Mouse (Mus musculus): Measurements from ENCODE around the gene Atf7ip. TPM values are rescaled to one million over a fixed set of nuclear protein-coding genes. Genes with fewer than 3 reads are reported as not detected.
A peak's percentile ranks its signal among the peaks of the same experiment; 100 is the strongest.

Atf7ip gene
- polyA plus RNA-seq, 1 experiment, result 67.9 TPM

DNA sequence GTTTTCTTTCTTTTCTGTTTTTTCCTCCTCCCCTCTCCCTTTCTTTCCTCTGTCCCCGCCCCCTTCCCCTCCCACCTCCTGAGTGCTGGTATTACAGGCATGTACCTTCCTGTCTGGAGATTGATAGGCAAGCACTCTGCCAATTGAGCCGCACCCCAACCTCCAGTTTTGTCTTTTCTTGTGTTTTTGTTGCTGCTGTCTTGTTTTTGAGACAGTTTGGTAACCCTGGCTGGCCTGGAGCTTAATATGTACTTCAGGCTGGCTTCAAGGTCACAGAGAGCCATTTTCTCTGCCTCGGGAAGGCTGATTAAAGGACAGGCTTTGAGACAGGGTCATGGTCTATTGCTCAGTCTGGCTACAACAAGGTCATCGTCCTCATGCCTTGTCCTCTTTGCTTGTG, 18.8 kb downstream of the Atf7ip start:
- no peak for TF ChIP-seq POLR2A (IDR thresholded peaks at IDR 0.05; ENCODE audit: borderline replicate concordance, extremely low read depth, insufficient read depth, insufficient read length, poor library complexity, severe bottlenecking)
- no peak for TF ChIP-seq CTCF (IDR thresholded peaks at IDR 0.05; ENCODE audit: borderline replicate concordance, extremely low read depth, insufficient read depth, insufficient read length)
- no peak for DNase-seq (ENCODE audit: low read depth)

DNA sequence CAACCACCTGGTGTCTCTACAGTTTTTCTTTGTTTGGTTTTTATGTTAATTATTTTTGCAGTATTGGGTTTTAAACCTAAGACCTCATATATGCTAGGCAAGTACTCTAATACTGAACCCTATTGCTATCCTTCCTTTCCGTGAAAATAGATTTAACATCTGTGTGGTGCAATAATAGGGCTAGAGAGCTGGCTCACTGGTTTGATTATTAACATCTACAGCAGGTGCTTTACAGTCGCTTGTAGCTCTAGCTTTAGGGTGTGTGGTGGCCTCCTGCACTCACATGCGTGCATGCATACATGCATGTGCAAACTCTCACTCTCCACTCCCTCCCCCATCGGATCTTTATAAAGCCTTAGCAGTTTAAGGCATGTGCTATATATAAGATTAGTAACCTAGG, 19.6 kb downstream of the Atf7ip start:
- DNase-seq (ENCODE audit: low read depth), result no peak
- TF ChIP-seq CTCF (IDR thresholded peaks at IDR 0.05; ENCODE audit: borderline replicate concordance, extremely low read depth, insufficient read depth, insufficient read length) (no peak), POLR2A (IDR thresholded peaks at IDR 0.05; ENCODE audit: borderline replicate concordance, extremely low read depth, insufficient read depth, insufficient read length, poor library complexity, severe bottlenecking) (no peak)

DNA sequence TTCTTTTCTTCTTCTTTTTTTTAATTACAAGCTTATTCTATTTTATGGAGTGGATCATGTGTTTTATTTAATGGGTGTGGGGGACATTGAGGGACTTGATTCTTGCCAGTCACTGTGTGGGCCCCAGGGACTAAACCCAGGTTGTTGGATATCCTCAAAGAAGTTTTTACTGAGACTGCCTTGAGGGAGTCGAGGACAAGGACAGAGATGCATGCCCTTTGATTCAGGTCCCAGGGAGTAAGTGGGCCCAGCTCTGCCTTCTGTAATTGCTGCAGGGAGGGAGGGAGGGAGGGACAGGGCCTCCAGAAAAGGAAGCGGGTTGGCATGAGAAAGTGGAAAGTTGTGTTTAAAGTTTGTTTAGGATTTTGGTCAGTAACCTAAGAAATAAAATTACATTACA, 23.2 kb downstream of the Atf7ip start:
- TF ChIP-seq POLR2A (IDR thresholded peaks at IDR 0.05; ENCODE audit: borderline replicate concordance, extremely low read depth, insufficient read depth, insufficient read length, poor library complexity, severe bottlenecking), result no peak
- TF ChIP-seq CTCF (IDR thresholded peaks at IDR 0.05; ENCODE audit: borderline replicate concordance, extremely low read depth, insufficient read depth, insufficient read length), result no peak
- no peak for DNase-seq (ENCODE audit: low read depth)

DNA sequence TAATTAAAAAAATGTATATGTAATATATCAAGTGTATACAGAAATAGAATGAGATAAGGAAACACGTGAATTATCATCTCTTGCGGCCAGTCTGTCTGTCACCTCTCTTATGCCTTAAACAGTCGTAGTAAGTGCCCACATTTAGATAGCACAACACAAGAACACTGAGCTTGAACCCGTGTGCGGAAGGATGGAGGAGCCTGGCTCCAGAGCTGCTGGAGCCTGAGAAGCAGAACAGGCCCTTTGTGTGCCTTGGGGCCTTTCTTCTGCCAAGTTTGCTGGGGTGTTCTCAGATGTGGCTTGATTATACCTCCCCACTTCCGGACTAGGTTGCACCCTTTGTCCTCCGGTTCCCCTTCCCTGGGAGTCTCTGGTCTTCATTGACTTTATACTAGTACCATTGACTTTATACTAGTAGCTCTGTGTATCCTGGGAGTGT, 25.8 kb downstream of the Atf7ip start:
- TF ChIP-seq POLR2A (IDR thresholded peaks at IDR 0.05; ENCODE audit: borderline replicate concordance, extremely low read depth, insufficient read depth, insufficient read length, poor library complexity, severe bottlenecking) (no peak), CTCF (IDR thresholded peaks at IDR 0.05; ENCODE audit: borderline replicate concordance, extremely low read depth, insufficient read depth, insufficient read length) (no peak)
- DNase-seq (ENCODE audit: low read depth), result peak; percentile 51

DNA sequence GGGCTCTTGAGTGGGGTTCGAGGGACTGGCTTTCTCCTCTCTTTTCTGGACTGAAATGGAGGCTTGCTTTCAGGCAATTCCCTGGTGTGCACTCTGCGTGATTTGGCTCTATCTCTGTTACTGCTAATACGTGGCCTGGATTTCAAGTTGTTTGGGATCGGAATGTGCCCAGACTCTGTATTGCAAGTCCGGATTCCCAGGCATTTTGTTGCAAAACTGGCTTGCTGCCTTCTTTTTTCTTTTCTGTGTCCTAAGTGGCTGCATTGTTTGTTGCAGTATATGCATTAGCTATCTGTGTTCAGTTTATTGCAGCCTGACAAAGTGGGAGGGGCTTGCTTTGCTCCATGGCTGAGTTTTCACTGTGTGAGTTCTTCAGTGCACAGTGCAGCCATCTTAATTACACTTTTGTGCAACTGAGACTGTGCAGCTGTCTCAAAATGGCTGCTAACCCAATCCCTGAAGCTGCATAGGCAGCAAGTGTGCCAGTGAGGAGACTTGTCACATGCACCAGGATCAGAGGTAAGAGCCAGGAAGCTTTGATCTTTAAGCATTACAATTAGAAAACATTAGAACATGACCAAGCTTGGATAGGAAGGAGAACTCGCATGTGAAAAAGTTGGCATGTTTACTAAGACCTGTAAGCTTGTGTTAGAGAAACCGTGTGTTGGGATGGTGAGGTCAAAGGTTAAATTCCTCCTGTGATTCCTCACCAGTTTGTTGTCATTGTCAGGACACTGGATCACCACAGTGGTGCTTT, 26.7 kb downstream of the Atf7ip start:
- TF ChIP-seq POLR2A (IDR thresholded peaks at IDR 0.05; ENCODE audit: borderline replicate concordance, extremely low read depth, insufficient read depth, insufficient read length, poor library complexity, severe bottlenecking), result no peak
- no peak for TF ChIP-seq CTCF (IDR thresholded peaks at IDR 0.05; ENCODE audit: borderline replicate concordance, extremely low read depth, insufficient read depth, insufficient read length)

DNA sequence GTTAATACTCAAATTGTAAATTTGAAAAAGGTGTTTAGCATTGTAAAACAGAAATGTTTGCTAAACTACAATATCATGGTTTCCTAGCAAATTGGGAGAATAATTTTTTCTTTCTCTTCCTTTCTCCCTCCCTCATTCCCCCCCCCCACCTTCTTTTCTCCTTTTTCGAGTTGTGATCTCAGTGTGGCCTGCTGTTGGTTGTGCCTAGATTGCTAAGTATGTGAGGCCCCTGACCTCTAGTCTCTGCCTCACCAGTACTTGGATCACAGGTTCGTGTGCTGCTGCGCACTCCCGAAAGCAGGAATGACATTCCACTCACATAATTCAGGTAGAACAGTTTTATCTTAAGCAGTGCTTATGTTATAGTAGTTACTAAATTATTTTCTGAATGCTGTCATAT, 27.8 kb downstream of the Atf7ip start:
- no peak for TF ChIP-seq POLR2A (IDR thresholded peaks at IDR 0.05; ENCODE audit: borderline replicate concordance, extremely low read depth, insufficient read depth, insufficient read length, poor library complexity, severe bottlenecking)
- TF ChIP-seq CTCF (IDR thresholded peaks at IDR 0.05; ENCODE audit: borderline replicate concordance, extremely low read depth, insufficient read depth, insufficient read length), result no peak
- DNase-seq (ENCODE audit: low read depth), result no peak

More for the DNA sequence above, 26.7 kb downstream of the Atf7ip start:
- DNase-seq (ENCODE audit: low read depth), result peak; percentile 97

DNA sequence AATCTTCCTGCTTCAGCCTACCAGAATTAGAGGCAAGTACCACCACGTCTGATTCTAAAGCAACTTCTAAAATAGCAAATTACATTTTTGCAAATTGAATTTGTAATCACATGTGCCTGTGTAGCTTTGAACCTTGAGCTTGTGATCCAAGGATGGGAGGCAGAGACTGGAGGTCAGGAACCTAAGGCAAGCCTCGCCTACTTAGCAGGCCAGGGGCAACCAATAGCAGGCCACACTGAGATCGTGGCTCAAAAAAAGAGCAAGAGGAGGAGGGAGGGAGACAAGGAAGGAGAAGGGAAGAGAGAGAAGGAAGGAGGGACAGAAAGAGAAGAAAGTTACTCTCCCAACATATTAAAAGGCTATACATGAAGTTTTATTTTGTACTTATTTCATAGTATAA, 28.5 kb downstream of the Atf7ip start:
- no peak for TF ChIP-seq POLR2A (IDR thresholded peaks at IDR 0.05; ENCODE audit: borderline replicate concordance, extremely low read depth, insufficient read depth, insufficient read length, poor library complexity, severe bottlenecking)
- no peak for TF ChIP-seq CTCF (IDR thresholded peaks at IDR 0.05; ENCODE audit: borderline replicate concordance, extremely low read depth, insufficient read depth, insufficient read length)
- DNase-seq (ENCODE audit: low read depth), result no peak

DNA sequence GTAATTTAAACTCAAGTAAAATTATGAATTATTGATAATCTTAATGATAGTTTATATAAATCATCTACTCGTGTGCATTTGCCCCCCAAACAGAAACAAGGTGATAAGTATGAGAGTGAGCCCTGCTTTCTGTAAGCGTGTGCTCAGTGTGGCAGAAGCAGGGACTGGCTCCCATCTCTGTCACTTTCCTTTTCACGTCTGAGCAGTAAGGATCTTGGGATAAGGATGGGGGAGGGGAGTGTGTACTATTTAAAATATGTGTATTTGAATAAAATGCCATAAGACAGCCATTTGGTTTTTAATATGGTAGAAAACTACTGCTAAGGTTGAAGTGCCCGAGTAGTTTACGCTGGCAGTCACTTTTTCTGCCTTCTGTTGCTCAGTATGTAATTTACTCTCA, 29.2 kb downstream of the Atf7ip start:
- DNase-seq (ENCODE audit: low read depth), result peak; percentile 69
- TF ChIP-seq CTCF (IDR thresholded peaks at IDR 0.05; ENCODE audit: borderline replicate concordance, extremely low read depth, insufficient read depth, insufficient read length) (no peak), POLR2A (IDR thresholded peaks at IDR 0.05; ENCODE audit: borderline replicate concordance, extremely low read depth, insufficient read depth, insufficient read length, poor library complexity, severe bottlenecking) (no peak)

DNA sequence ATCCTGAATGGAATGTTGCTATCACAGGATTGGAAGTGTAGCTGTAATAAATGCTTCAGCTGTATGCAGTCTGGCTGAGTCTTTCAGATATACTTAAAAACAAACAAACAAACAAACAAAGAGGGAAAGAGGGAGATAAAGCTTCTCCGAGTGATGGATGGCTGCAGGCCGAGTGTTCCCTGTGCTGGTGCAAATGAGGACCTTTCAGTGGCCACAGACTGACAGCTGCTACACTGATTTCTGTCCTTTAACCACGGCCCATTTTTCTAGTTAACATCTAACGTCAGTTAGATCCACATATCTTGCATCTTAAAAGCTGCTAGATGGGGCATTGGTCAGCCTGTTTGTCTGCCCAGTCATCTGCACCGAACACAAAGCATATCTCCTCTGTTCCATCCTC, 30.2 kb downstream of the Atf7ip start:
- DNase-seq (ENCODE audit: low read depth), result no peak
- TF ChIP-seq POLR2A (IDR thresholded peaks at IDR 0.05; ENCODE audit: borderline replicate concordance, extremely low read depth, insufficient read depth, insufficient read length, poor library complexity, severe bottlenecking), result no peak
- no peak for TF ChIP-seq CTCF (IDR thresholded peaks at IDR 0.05; ENCODE audit: borderline replicate concordance, extremely low read depth, insufficient read depth, insufficient read length)

DNA sequence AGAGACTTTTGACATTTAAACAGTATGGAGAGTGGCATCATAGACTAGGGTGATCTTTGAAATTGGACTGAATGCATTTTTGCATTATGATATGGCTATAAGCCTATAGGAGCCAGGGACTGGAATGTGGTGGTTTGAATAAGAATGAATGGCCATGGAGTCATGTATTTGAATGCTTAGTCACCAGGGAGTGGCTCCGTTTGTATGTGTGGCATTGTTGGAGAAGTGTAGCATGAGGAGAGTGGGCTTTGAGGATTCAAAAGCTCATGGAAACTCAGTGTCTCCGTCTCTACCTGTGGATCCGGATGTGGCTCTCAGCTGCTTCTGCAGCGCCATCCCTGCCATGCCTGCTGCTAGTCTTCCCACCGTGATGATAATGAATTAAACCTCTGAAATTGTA, 35.4 kb downstream of the Atf7ip start:
- TF ChIP-seq CTCF (IDR thresholded peaks at IDR 0.05; ENCODE audit: borderline replicate concordance, extremely low read depth, insufficient read depth, insufficient read length) (no peak), POLR2A (IDR thresholded peaks at IDR 0.05; ENCODE audit: borderline replicate concordance, extremely low read depth, insufficient read depth, insufficient read length, poor library complexity, severe bottlenecking) (no peak)
- peak; percentile 61 for DNase-seq (ENCODE audit: low read depth)

DNA sequence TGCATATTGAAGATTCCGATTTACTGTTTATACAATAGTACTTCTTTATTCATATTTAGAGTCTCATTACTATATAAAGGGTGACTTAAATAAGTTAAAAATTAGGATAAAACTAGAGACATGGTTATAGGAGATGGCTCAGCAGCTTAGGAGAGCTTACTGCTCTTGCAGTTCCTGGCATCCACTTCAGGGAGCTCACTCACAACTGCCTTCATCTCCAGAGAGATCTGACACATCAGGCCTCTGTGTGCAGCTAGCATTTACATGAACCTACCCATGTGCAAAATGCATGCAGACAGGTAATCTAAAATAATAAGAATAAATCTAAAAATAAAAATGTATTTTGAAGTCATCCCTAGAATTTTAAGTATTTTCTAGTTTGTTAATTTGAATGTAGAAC, 36.1 kb downstream of the Atf7ip start:
- DNase-seq (ENCODE audit: low read depth), result peak; percentile 65
- TF ChIP-seq POLR2A (IDR thresholded peaks at IDR 0.05; ENCODE audit: borderline replicate concordance, extremely low read depth, insufficient read depth, insufficient read length, poor library complexity, severe bottlenecking) (no peak), CTCF (IDR thresholded peaks at IDR 0.05; ENCODE audit: borderline replicate concordance, extremely low read depth, insufficient read depth, insufficient read length) (no peak)

DNA sequence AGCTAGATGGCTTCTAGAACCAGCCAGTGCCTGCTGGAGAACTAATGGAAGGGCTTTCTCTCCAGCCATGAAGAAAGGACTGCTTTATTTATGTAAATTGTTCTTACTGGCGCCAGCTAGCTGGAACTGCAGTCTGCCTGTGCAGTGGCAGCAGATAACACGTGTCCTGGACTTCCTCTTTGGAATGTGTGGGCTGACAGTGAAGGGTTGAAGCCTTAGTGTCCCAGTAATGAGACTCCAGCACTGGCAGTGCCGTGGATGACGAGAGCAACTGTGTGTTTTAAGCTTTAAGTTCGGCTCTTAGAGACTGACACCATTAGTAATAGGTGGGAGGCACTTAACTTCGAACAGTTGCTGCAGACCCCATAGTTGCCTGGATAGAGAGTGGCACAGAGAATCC, 37.2 kb downstream of the Atf7ip start:
- peak; percentile 96 for DNase-seq (ENCODE audit: low read depth)
- TF ChIP-seq CTCF (IDR thresholded peaks at IDR 0.05; ENCODE audit: borderline replicate concordance, extremely low read depth, insufficient read depth, insufficient read length) (no peak), POLR2A (IDR thresholded peaks at IDR 0.05; ENCODE audit: borderline replicate concordance, extremely low read depth, insufficient read depth, insufficient read length, poor library complexity, severe bottlenecking) (no peak)
